Mouse (Mus musculus): ENCODE data around the gene Gm42878. TPM values are rescaled to one million over a fixed set of nuclear protein-coding genes. Genes with fewer than 3 reads are reported as not detected.

Gm42878 gene
- total RNA-seq, 4 experiments from 2014 or later: not detected

DNA sequence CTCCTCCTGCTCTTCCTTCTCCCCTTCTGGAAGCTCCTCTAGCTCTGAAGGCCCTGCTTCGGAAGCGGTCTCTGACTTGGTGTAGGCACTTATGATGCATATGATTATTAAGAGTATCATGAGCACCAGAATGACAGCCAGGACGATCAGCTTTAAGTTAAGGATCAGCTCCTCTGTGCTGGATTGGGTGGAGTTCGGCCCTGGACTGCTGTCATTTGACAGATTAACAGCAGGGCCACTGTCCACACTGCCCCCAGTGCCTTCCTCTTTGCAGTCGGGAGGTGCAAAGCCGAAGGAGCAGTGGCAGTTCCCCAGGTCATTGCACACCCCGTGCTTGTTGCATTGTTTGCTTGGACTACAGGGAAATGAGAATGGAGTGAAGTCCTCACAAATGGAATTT, 44.6 kb downstream of the Gm42878 start:
- DNase-seq (ENCODE audit: low spot score in 2 of 2): no peak

DNA sequence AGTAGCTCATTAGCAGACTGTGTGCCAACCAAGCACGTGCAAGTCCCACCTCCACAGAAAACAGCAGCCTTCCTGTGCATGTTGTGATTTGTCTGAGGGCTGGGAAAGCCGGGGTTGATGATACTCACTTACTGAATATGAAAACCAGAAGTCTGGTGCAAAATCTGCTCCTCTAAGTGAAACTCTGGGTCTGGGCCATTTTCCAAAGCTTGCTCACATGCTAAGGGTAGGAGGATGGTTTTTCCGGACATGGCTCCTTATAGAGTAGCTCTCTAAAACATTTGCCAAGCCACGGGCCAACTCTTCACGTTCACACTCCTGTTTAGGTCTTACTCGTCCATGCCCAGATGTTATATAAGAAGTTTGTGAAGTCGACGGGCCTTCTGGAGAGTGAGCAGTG, 52.0 kb downstream of the Gm42878 start:
- DNase-seq (ENCODE audit: low spot score in 2 of 2): peak; percentile 22 to 83

GRCm38 (mm10) chr5:121484801-121485200, 60.5 kb downstream of the Gm42878 start:
- DNase-seq (ENCODE audit: low spot score in 2 of 2): no peak

DNA sequence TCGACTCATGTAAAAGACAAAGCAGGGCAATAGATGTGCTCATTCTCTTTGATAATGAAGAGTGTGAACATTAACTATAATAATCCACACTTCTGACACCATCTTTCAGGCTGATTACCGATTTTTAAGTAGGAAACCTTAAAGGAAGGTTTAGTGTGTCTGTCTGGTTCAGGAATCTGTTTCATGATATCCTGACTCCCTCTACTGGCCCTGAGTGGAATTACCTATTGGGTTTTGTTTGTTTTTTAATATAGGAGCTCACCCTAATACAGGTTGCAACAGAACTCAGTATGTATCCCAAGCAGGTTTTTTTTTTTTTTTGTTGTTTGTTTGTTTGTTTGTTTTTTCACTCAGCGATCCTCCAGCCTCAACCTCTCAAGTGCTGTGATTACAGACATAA, 67.6 kb downstream of the Gm42878 start:
- no peak for DNase-seq (ENCODE audit: low spot score in 2 of 2)

DNA sequence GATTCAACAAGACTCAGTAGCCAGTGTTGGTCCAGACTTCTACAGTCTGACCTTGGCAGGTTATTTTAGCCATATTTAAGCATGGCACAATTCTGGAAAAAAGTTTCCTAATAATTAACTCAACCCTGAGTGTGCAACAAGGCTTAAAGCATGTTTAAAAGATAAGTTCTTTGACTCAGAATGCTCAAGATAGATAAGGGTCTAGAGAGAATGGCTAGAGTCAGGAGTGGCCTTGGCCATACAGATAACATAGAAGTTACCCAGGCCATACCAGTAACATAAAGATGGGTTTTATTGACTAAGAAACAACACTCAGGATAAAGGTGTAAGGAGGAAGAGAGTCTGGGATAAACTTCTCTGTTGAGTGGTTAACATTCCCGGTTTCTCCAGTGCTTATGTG, 69.2 kb downstream of the Gm42878 start:
- DNase-seq (ENCODE audit: low spot score in 2 of 2): no peak

DNA sequence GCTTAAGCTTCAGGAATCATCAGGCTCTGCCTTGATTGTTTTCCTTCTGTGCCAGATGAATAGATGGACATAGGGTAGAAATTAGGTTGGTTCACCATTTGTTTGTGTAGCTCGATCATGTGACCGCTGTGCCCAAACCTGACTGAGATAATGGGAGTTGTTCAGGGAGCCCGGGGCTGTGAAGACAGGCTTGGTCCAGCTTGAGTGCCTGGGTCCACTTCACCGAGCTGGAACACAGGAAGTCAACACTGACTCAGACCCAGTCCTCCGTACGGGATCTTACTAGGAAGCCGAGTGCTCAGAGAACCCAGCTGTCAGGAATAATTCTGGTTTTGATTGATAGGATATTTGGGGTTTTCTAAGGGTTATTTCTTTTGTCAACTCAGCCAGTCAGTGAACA, 70.7 kb downstream of the Gm42878 start:
- DNase-seq (ENCODE audit: low spot score in 2 of 2): no peak

DNA sequence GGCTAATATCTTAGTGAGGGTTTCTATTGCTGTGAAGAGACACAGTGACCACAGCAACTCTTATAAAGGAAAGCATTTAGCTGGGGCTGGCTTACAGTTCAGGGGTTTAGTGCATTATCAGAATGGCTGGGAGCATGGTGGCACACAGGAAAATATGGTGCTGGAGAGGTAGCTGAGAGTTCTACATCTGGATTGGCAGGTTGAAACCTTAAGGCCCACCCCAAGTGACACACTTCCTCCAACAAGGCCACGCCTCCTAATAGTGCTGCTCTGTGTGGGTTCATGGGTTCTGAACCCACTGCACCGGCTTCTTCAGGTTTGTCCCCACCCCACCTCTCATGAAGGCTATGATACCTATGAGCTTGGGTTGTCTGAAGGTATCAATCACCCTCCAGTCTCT, 72.9 kb downstream of the Gm42878 start:
- no peak for DNase-seq (ENCODE audit: low spot score in 2 of 2)

- no peak for DNase-seq (ENCODE audit: low spot score in 2 of 2)
These were observed 75.7 kb downstream of the Gm42878 start for GRCm38 (mm10) chr5:121469566-121469965.

Other genes starting within 250 kb of the Gm42878 start
- 10 to 100 TPM; 72.9 to 87.1 (median 73.8) TPM for gene Trafd1, start 159.8 kb downstream of the Gm42878 start, total RNA-seq (2022)
- gene Naa25, start 147.5 kb downstream of the Gm42878 start, total RNA-seq (2022): 10 to 100 TPM; 34.7 to 41.3 (median 36.6) TPM
- 10 to 100 TPM in 1 of 4 experiments, 1 to 10 TPM in 3; 6.6 to 10.1 (median 7.8) TPM for gene Tmem116, start 93.6 kb downstream of the Gm42878 start, total RNA-seq (2022)
- 100 to 1,000 TPM; 116 to 148 (median 130) TPM for gene Erp29, start 93.0 kb downstream of the Gm42878 start, total RNA-seq (2022)
- gene Adam1b, start 42.0 kb downstream of the Gm42878 start, total RNA-seq (2022): not detected
- 10 to 100 TPM in 3 of 4 experiments, 1 to 10 TPM in 1; 8.7 to 12.4 (median 11.5) TPM for gene Adam1a, start within 50 bp of the Gm42878 start, total RNA-seq (2022)
- 10 to 100 TPM; 66.6 to 79.0 (median 74.5) TPM for gene Mapkapk5, start 423 bp upstream of the Gm42878 start, total RNA-seq (2022)
- gene Aldh2, start 48.3 kb upstream of the Gm42878 start, total RNA-seq (2022): 100 to 1,000 TPM; 131 to 154 (median 140) TPM
- gene Acad12, start 73.5 kb upstream of the Gm42878 start, total RNA-seq (2022): 1 to 10 TPM; 6.4 to 8.2 (median 6.7) TPM
- 1 to 10 TPM; 3.9 to 5.6 (median 4.6) TPM for gene Acad10, start 115.0 kb upstream of the Gm42878 start, total RNA-seq (2022)
- gene Brap, start 115.1 kb upstream of the Gm42878 start, total RNA-seq (2022): 10 to 100 TPM; 58.0 to 65.2 (median 60.9) TPM
- gene Atxn2, start 165.9 kb upstream of the Gm42878 start, total RNA-seq (2022): 100 to 1,000 TPM; 199 to 223 (median 216) TPM